Mouse (Mus musculus) C2C12 (cell line): ENCODE results near the gene Cenph.

Source experiments
- CTCF ChIP-seq: IDR thresholded peaks from one replicate; pipeline ENCODE4 v1.5.1; 2011; ENCODE audit not compliant: control insufficient read depth, insufficient read depth, insufficient read length
- MAX ChIP-seq: IDR thresholded peaks from one replicate; pipeline ENCODE4 v1.6.1; 2011; ENCODE audit warnings: mild to moderate bottlenecking, control low read depth

DNA sequence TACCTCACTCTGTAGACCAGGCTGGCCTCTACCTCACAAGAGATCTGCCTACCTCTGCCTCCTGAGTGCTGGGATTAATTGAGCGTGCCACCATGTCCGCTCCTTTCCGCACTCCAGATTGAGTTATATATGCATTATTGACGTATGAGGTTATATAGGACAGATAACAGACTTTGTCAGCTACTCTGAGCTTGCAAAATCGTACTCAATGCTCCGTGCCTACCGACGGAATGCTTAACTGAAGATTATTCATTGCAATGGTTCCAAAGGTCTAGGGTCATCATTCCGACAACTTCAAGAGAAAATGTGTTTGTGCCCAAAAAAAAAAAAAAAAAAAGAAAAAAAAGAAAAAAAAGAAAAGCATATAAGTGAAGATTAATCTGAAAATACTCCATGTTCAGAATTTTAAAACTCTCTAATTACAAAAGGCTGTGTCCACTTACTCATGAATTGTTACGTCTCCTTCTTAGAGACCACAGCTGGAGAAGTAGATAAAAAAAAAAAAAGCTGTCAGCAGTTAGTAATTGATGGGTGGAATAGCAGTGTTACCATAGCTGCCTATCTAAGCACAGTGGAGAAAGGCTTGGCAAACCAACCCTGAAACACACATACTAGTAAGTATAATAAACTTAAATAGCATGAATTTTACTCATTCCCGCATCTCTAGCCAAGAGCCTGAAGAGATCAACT is 32.2 kb downstream of the Cenph start:
- no peak for TF ChIP-seq CTCF
- no peak for TF ChIP-seq MAX
